Mouse (Mus musculus) brain, embryonic 14.5 days (tissue): ENCODE data around the gene Txlng.

Source experiments
- CTCF ChIP-seq: fragments of 200-500 bp; IDR thresholded peaks from 2 replicates; pipeline ENCODE4 v1.5.1; 2012; ENCODE audit warnings: inconsistent platforms, mild to moderate bottlenecking, moderate library complexity, borderline replicate concordance; ENCODE audit not compliant: insufficient read depth, insufficient read length; ENCODE audit errors: extremely low read depth
- POLR2A ChIP-seq: fragments of 200-500 bp; IDR thresholded peaks from 2 replicates; pipeline ENCODE4 v1.6.1; 2012; ENCODE audit warnings: mild to moderate bottlenecking, inconsistent platforms, borderline replicate concordance; ENCODE audit not compliant: poor library complexity, insufficient read depth, insufficient read length, severe bottlenecking; ENCODE audit errors: extremely low read depth

- no peak for TF ChIP-seq POLR2A
- TF ChIP-seq CTCF: no peak
Observed at GRCm38 (mm10) chrX:162748696-162749420, 80.4 kb downstream of the Txlng start.
